In genomic region chr15:27825390-27825789, GRCm38 (mm10) we compare ENCODE assay signal across 24 mouse cellular contexts.
DNase-seq lines count a peak whose midpoint lies in the region; ATAC-seq lines count a peak whose summit lies in the region.
"Had no signal": no experiment of that assay in that cellular context is flagged by ENCODE, and none has a peak within 500 bp of the region (broad histone marks: within the 10 kb centered on the region; RNA-seq: fewer than 3 reads in every experiment).

No protein-coding gene starts in this region.

- peaks cover 28% of the 10 kb centered on the region for H3K4me1 ChIP-seq in megakaryocyte, embryonic 14.5 days
- H3K4me1 ChIP-seq in forebrain, embryonic 16.5 days (replicated peaks; ENCODE audit: control insufficient read depth, insufficient read depth, low read length): no peaks in the 10 kb centered on the region
- H3K4me1 ChIP-seq: forebrain, embryonic 13.5 days; hindbrain, embryonic 13.5 days; intestine, embryonic 15.5 days; limb, embryonic 13.5 days; liver, embryonic 13.5 days; midbrain, embryonic 13.5 days had no signal

- peaks cover 78% of the 10 kb centered on the region for H3K36me3 ChIP-seq in megakaryocyte, embryonic 14.5 days (replicated peaks; ENCODE audit: low read length)
- peaks cover 32% of the 10 kb centered on the region for H3K36me3 ChIP-seq in forebrain, embryonic 16.5 days (ENCODE audit: control insufficient read depth, insufficient read depth)

- no peaks in the 10 kb centered on the region for H3K9me3 ChIP-seq in megakaryocyte, embryonic 14.5 days
- H3K9me3 ChIP-seq in forebrain, embryonic 16.5 days (ENCODE audit: control insufficient read depth, low read length): no peaks in the 10 kb centered on the region
- H3K9me3 ChIP-seq: forebrain, embryonic 13.5 days; hindbrain, embryonic 13.5 days; intestine, embryonic 15.5 days; limb, embryonic 13.5 days; liver, embryonic 13.5 days; midbrain, embryonic 13.5 days had no signal

- peaks cover 2% of the 10 kb centered on the region for H3K27me3 ChIP-seq in megakaryocyte, embryonic 14.5 days (replicated peaks)
- H3K27me3 ChIP-seq in forebrain, embryonic 16.5 days (replicated peaks; ENCODE audit: control insufficient read depth, insufficient read depth, low read length): no peaks in the 10 kb centered on the region
- H3K27me3 ChIP-seq: CH12.LX; forebrain, embryonic 13.5 days; hindbrain, embryonic 13.5 days; intestine, embryonic 15.5 days; limb, embryonic 13.5 days; liver, embryonic 13.5 days; midbrain, embryonic 13.5 days had no signal

- DNase-seq in A20 (ENCODE audit: low read depth, low spot score): peak; percentile 44
- DNase-seq in B cell, adult 2 months: peak; percentile 5 to 9
- DNase-seq in cerebellum, adult 8-10 months: no peak
- DNase-seq in left cerebral cortex, postnatal 25 days (ENCODE audit: low spot score in 2 of 2): no peak
- DNase-seq: cerebellum, adult 18-20 months; cerebellum, postnatal 36 days; gastrocnemius, postnatal 14 days; heart, adult 18-20 months; kidney, adult 8-10 months; kidney, postnatal 10 days; liver, embryonic 13.5 days; lung, adult 2 months; lung, postnatal 14 days; right cerebral cortex, postnatal 4 days had no signal

- H3K27ac ChIP-seq in forebrain, embryonic 16.5 days (ENCODE audit: low read length): no peak overlapping the region
- H3K27ac ChIP-seq: forebrain, embryonic 13.5 days; hindbrain, embryonic 13.5 days; intestine, embryonic 15.5 days; limb, embryonic 13.5 days; liver, embryonic 13.5 days; midbrain, embryonic 13.5 days; stomach, postnatal 0 days had no signal

- WGBS in forebrain, embryonic 16.5 days: 96% methylated on average over 12 of the region's 12 CpGs

- peak overlapping the region; percentile 69 for H3K4me3 ChIP-seq in megakaryocyte, embryonic 14.5 days (replicated peaks)
- H3K4me3 ChIP-seq in forebrain, embryonic 16.5 days (replicated peaks; ENCODE audit: low read length): no peak overlapping the region
- H3K4me3 ChIP-seq: forebrain, embryonic 13.5 days; hindbrain, embryonic 13.5 days; intestine, embryonic 15.5 days; limb, embryonic 13.5 days; liver, embryonic 13.5 days; midbrain, embryonic 13.5 days had no signal

- peak; percentile 25 for ATAC-seq in activated CD4-positive, CD25-positive, alpha-beta regulatory T cell, adult 4 months
- no peak for ATAC-seq in forebrain, embryonic 16.5 days
- ATAC-seq: forebrain, embryonic 13.5 days; intestine, embryonic 15.5 days; midbrain, embryonic 13.5 days had no signal

- intact Hi-C loops in left cerebral cortex, postnatal 25 days (cut with DNase I): no loop called here

- no peak overlapping the region for H3K9ac ChIP-seq in forebrain, embryonic 16.5 days (replicated peaks; ENCODE audit: low read depth, low read length)
- H3K9ac ChIP-seq: forebrain, embryonic 13.5 days; hindbrain, embryonic 13.5 days; intestine, embryonic 15.5 days; limb, embryonic 13.5 days; liver, embryonic 13.5 days; midbrain, embryonic 13.5 days had no signal

- H3K4me2 ChIP-seq in forebrain, embryonic 16.5 days (ENCODE audit: low read length): no peak overlapping the region
- H3K4me2 ChIP-seq: forebrain, embryonic 13.5 days; hindbrain, embryonic 13.5 days; intestine, embryonic 15.5 days; limb, embryonic 13.5 days; liver, embryonic 13.5 days; midbrain, embryonic 13.5 days had no signal

Comparison
In these comparisons a context has a peak if more than half of its experiments do, and no peak if none do; other contexts are left out.
1. DNase-seq: peak in A20 (single experiment) and B cell, adult 2 months (2 of 2); none in cerebellum, adult 8-10 months (single experiment) and left cerebral cortex, postnatal 25 days (0 of 2).